27 mouse cellular contexts compared by ENCODE assay signal in genomic region chr2:79398343-79398742, GRCm38 (mm10). TPM values are rescaled to one million over a fixed set of nuclear protein-coding genes. Genes with fewer than 3 reads are reported as not detected.
DNase-seq lines count a peak whose midpoint lies in the region; ATAC-seq and TF ChIP-seq lines count a peak whose summit lies in the region.
"Had no signal": no experiment of that assay in that cellular context is flagged by ENCODE, and none has a peak within 500 bp of the region (broad histone marks: within the 10 kb centered on the region; RNA-seq: fewer than 3 reads in every experiment).

No protein-coding gene starts in this region.

- WGBS in cerebellum, adult 2 months: 76% methylated on average over 2 of the region's 2 CpGs
- 48% methylated on average over 2 of the region's 2 CpGs for WGBS in midbrain, embryonic 13.5 days
- 44% methylated on average over 2 of the region's 2 CpGs for WGBS in midbrain, embryonic 16.5 days
- WGBS in stomach, embryonic 14.5 days: 49% methylated on average over 2 of the region's 2 CpGs

- TF ChIP-seq CTCF in cerebellum, adult 2 months (IDR thresholded peaks at IDR 0.05; ENCODE audit: borderline replicate concordance, insufficient read depth, low read depth, low read length): no peak
- TF ChIP-seq CTCF in left cerebral cortex, adult 2 months (IDR thresholded peaks at IDR 0.05): no peak

- H3K27ac ChIP-seq in cerebellum, adult 2 months (ENCODE audit: insufficient read depth, low read length): peak overlapping the region; percentile 36; the same call in 1 of the 2 replicates
- H3K27ac ChIP-seq in midbrain, embryonic 13.5 days: peak overlapping the region; percentile 59; the same call in 1 of the 2 replicates
- no peak overlapping the region for H3K27ac ChIP-seq in midbrain, embryonic 16.5 days (ENCODE audit: low read length)
- H3K27ac ChIP-seq in stomach, embryonic 14.5 days (ENCODE audit: low read length): peak overlapping the region; percentile 44; the same call in 1 of the 2 replicates
- no peak overlapping the region for H3K27ac ChIP-seq in left cerebral cortex, adult 2 months
- H3K27ac ChIP-seq: embryonic facial prominence, embryonic 10.5 days; forebrain, embryonic 10.5 days; gastrocnemius, adult 2 months; heart, embryonic 13.5 days had no signal

- no peaks in the 10 kb centered on the region for H3K9me3 ChIP-seq in midbrain, embryonic 13.5 days
- H3K9me3 ChIP-seq in midbrain, embryonic 16.5 days (replicated peaks; ENCODE audit: control insufficient read depth, low read length, poor library complexity, severe bottlenecking): no peaks in the 10 kb centered on the region
- no peaks in the 10 kb centered on the region for H3K9me3 ChIP-seq in stomach, embryonic 14.5 days (ENCODE audit: control insufficient read depth, low read depth, low read length)
- H3K9me3 ChIP-seq: embryonic facial prominence, embryonic 10.5 days; forebrain, embryonic 10.5 days; heart, embryonic 13.5 days; hindbrain, embryonic 13.5 days had no signal

- no peak for ATAC-seq in cerebellum, adult (ENCODE audit: insufficient number of reproducible peaks, low FRiP score, low TSS enrichment)
- no peak for ATAC-seq in midbrain, embryonic 13.5 days
- ATAC-seq in midbrain, embryonic 16.5 days: no peak
- peak; percentile 82 for ATAC-seq in stomach, embryonic 14.5 days (ENCODE audit: insufficient number of reproducible peaks, insufficient read depth, low FRiP score, low read depth)
- ATAC-seq: activated CD4-positive, CD25-positive, alpha-beta regulatory T cell, adult 4 months; forebrain, embryonic 14.5 days; Patski had no signal

- H3K4me3 ChIP-seq in cerebellum, adult 2 months (replicated peaks; ENCODE audit: insufficient read depth, low read depth, low read length): no peak overlapping the region
- no peak overlapping the region for H3K4me3 ChIP-seq in midbrain, embryonic 13.5 days (replicated peaks)
- no peak overlapping the region for H3K4me3 ChIP-seq in midbrain, embryonic 16.5 days (ENCODE audit: low read depth, low read length)
- no peak overlapping the region for H3K4me3 ChIP-seq in stomach, embryonic 14.5 days (ENCODE audit: low read depth, low read length)
- no peak overlapping the region for H3K4me3 ChIP-seq in left cerebral cortex, adult 2 months
- H3K4me3 ChIP-seq: embryonic facial prominence, embryonic 10.5 days; erythroblast, embryonic 14.5 days; forebrain, embryonic 10.5 days; gastrocnemius, adult 2 months; heart, embryonic 13.5 days; hindbrain, embryonic 13.5 days had no signal

- intact Hi-C loops in left cerebral cortex, adult 2 months (cut with DNase I): no loop called here
- intact Hi-C loops in left cerebral cortex, postnatal 14 days (cut with DNase I): no loop called here

- H3K4me1 ChIP-seq in cerebellum, adult 2 months (ENCODE audit: control insufficient read depth, insufficient read depth, low read length): peaks cover 2% of the 10 kb centered on the region; the same call in 1 of the 2 replicates
- peaks cover 16% of the 10 kb centered on the region for H3K4me1 ChIP-seq in midbrain, embryonic 13.5 days (replicated peaks)
- peaks cover 7% of the 10 kb centered on the region for H3K4me1 ChIP-seq in midbrain, embryonic 16.5 days (ENCODE audit: control insufficient read depth, insufficient read depth, low read length)
- H3K4me1 ChIP-seq in stomach, embryonic 14.5 days (ENCODE audit: control insufficient read depth, insufficient read depth, low read length): peaks cover 3% of the 10 kb centered on the region; the same call in 1 of the 2 replicates
- H3K4me1 ChIP-seq: heart, embryonic 13.5 days had no signal

- no peak overlapping the region for H3K9ac ChIP-seq in midbrain, embryonic 13.5 days (replicated peaks)
- no peak overlapping the region for H3K9ac ChIP-seq in midbrain, embryonic 16.5 days (ENCODE audit: low read depth, low read length)
- H3K9ac ChIP-seq in stomach, embryonic 14.5 days (replicated peaks; ENCODE audit: low read depth, low read length): no peak overlapping the region
- H3K9ac ChIP-seq: heart, embryonic 13.5 days; hindbrain, embryonic 13.5 days had no signal

- TF ChIP-seq POLR2A in cerebellum, adult 2 months (IDR thresholded peaks at IDR 0.05; ENCODE audit: borderline replicate concordance, insufficient read depth, low read length): no peak

- DNase-seq in cerebellum, adult 2 months: no peak
- no peak for DNase-seq in lung, adult 18-20 months
- DNase-seq in left cerebral cortex, adult 2 months (ENCODE audit: extremely low spot score in 1 of 2, low spot score in 2 of 2): no peak
- no peak for DNase-seq in left cerebral cortex, postnatal 14 days (ENCODE audit: low spot score in 2 of 2)
- DNase-seq: adrenal gland, postnatal 14 days; cerebellum, adult 18-20 months; cerebellum, postnatal 10 days; gastrocnemius, adult 2 months; gastrocnemius, postnatal 25 days; heart, adult 11 months had no signal

- no peaks in the 10 kb centered on the region for H3K27me3 ChIP-seq in cerebellum, adult 2 months (ENCODE audit: control insufficient read depth, insufficient read depth, low read length)
- H3K27me3 ChIP-seq in midbrain, embryonic 13.5 days: no peaks in the 10 kb centered on the region
- H3K27me3 ChIP-seq in midbrain, embryonic 16.5 days (ENCODE audit: control insufficient read depth, insufficient read depth, low read depth, low read length): no peaks in the 10 kb centered on the region
- no peaks in the 10 kb centered on the region for H3K27me3 ChIP-seq in stomach, embryonic 14.5 days (ENCODE audit: control insufficient read depth, insufficient read depth, low read length)
- H3K27me3 ChIP-seq: heart, embryonic 13.5 days; hindbrain, embryonic 13.5 days had no signal

- H3K36me3 ChIP-seq in midbrain, embryonic 13.5 days: no peaks in the 10 kb centered on the region
- no peaks in the 10 kb centered on the region for H3K36me3 ChIP-seq in midbrain, embryonic 16.5 days (ENCODE audit: control insufficient read depth, insufficient read depth, low read length)
- no peaks in the 10 kb centered on the region for H3K36me3 ChIP-seq in stomach, embryonic 14.5 days (ENCODE audit: control insufficient read depth, insufficient read depth, low read length)
- H3K36me3 ChIP-seq: embryonic facial prominence, embryonic 10.5 days; forebrain, embryonic 10.5 days; heart, embryonic 13.5 days; hindbrain, embryonic 13.5 days had no signal

- H3K4me2 ChIP-seq in midbrain, embryonic 13.5 days (replicated peaks): no peak overlapping the region
- no peak overlapping the region for H3K4me2 ChIP-seq in midbrain, embryonic 16.5 days (ENCODE audit: low read length)
- no peak overlapping the region for H3K4me2 ChIP-seq in stomach, embryonic 14.5 days (replicated peaks; ENCODE audit: low read depth, low read length)
- H3K4me2 ChIP-seq: heart, embryonic 13.5 days; hindbrain, embryonic 13.5 days had no signal

RNA-seq across cellular contexts. Expression of gene Neurod1, which starts 58.2 kb away (rescaled TPM):
- 240 and 303 TPM in 2 replicates for polyA plus RNA-seq in cerebellum, adult 2 months (2012; rRNA removed)
- 38.5 and 38.8 TPM in 2 replicates for polyA plus RNA-seq in midbrain, embryonic 13.5 days (2015; fragmentation: Nextera tagmentation; extraction: Ambion mirVana)
- polyA plus RNA-seq in midbrain, embryonic 16.5 days (2015; fragmentation: Nextera tagmentation; extraction: Ambion mirVana): 12.8 and 22.7 TPM in 2 replicates
- 0.09 and 0.56 TPM in 2 replicates for polyA plus RNA-seq in stomach, embryonic 14.5 days (2014; fragmentation: Nextera tagmentation; extraction: Ambion mirVana)
- 10 to 100 TPM; 16.7 to 17.3 TPM for total RNA-seq in left cerebral cortex, adult 2 months (2021)
- 10 to 100 TPM; 22.4 to 23.4 TPM for total RNA-seq in left cerebral cortex, postnatal 14 days (2021)
- total RNA-seq: adrenal gland, adult 18-20 months; adrenal gland, postnatal 14 days; gastrocnemius, adult 2 months; gastrocnemius, postnatal 25 days; hematopoietic stem cell, adult 5-6 weeks; MEL had no signal
- polyA plus RNA-seq: activated CD4-positive, CD25-positive, alpha-beta regulatory T cell, adult 4 months; C2C12; erythroblast, embryonic 14.5 days; heart, embryonic 13.5 days; heart, postnatal 0 days; Patski had no signal

RNA-seq across cellular contexts. Expression of gene Cerkl, which starts 58.2 kb away (rescaled TPM):
- 13.1 and 17.8 TPM in 2 replicates for polyA plus RNA-seq in cerebellum, adult 2 months (2012; rRNA removed)
- 1.6 and 2.6 TPM in 2 replicates for polyA plus RNA-seq in midbrain, embryonic 13.5 days (2015; fragmentation: Nextera tagmentation; extraction: Ambion mirVana)
- polyA plus RNA-seq in midbrain, embryonic 16.5 days (2015; fragmentation: Nextera tagmentation; extraction: Ambion mirVana): 0.84 and 1.9 TPM in 2 replicates
- 0.50 and 1.4 TPM in 2 replicates for polyA plus RNA-seq in stomach, embryonic 14.5 days (2014; fragmentation: Nextera tagmentation; extraction: Ambion mirVana)
- total RNA-seq in left cerebral cortex, adult 2 months (2021): 1 to 10 TPM; 5.6 to 6.3 TPM
- total RNA-seq in left cerebral cortex, postnatal 14 days (2021): 1 to 10 TPM; 2.0 to 3.7 TPM
- polyA plus RNA-seq: C2C12, Patski had no signal

Comparison
In these comparisons a context has a peak if more than half of its experiments do, and no peak if none do; other contexts are left out.
1. H3K27ac ChIP-seq: peak in cerebellum, adult 2 months (single experiment), midbrain, embryonic 13.5 days (single experiment) and stomach, embryonic 14.5 days (single experiment); none in midbrain, embryonic 16.5 days (single experiment) and left cerebral cortex, adult 2 months (single experiment).